Mouse (Mus musculus) ES-Bruce4 (cell line): ENCODE measurements around the gene Itga5. TPM values are rescaled to one million over a fixed set of nuclear protein-coding genes. Genes with fewer than 3 reads are reported as not detected.

Experiments used
- H3K27ac ChIP-seq: 2 replicates; pipeline ENCODE4 v1.5.1; 2012; ENCODE audit warnings: low read length, inconsistent platforms; ENCODE audit not compliant: insufficient read depth
- H3K27me3 ChIP-seq: 2 replicates; pipeline ENCODE4 v1.6.1; 2012; ENCODE audit warnings: mild to moderate bottlenecking, low read length, inconsistent platforms; ENCODE audit not compliant: control insufficient read depth, poor library complexity, insufficient read depth, severe bottlenecking
- H3K36me3 ChIP-seq: 2 replicates; pipeline ENCODE4 v1.6.1; 2012; ENCODE audit warnings: inconsistent platforms, mild to moderate bottlenecking, low read length, moderate library complexity; ENCODE audit not compliant: control insufficient read depth, poor library complexity, insufficient read depth, severe bottlenecking
- H3K4me1 ChIP-seq: one replicate; pipeline ENCODE4 v1.8.1; 2011; ENCODE audit warnings: low read length; ENCODE audit not compliant: control insufficient read depth, insufficient read depth
- H3K4me3 ChIP-seq: 2 replicates; pipeline ENCODE4 v1.5.1; 2011; ENCODE audit warnings: low read depth, mild to moderate bottlenecking, low read length
- H3K9ac ChIP-seq: 2 replicates; pipeline ENCODE4 v1.6.1; 2012; ENCODE audit warnings: low read depth, mild to moderate bottlenecking, inconsistent platforms; ENCODE audit not compliant: poor library complexity, severe bottlenecking
- H3K9me3 ChIP-seq: replicated peaks from 2 replicates; pipeline ENCODE4 v1.6.1; 2012; ENCODE audit warnings: mild to moderate bottlenecking, low read length, inconsistent platforms; ENCODE audit not compliant: control insufficient read depth, poor library complexity, insufficient read depth, severe bottlenecking
- CTCF ChIP-seq: IDR thresholded peaks from one replicate; pipeline ENCODE4 v1.8.1; 2011; ENCODE audit warnings: low read depth, low read length
- EP300 ChIP-seq: IDR thresholded peaks from 2 replicates; pipeline ENCODE4 v1.6.1; 2011; ENCODE audit warnings: low read depth, low read length; ENCODE audit not compliant: insufficient read depth
- POLR2A ChIP-seq: IDR thresholded peaks from one replicate; pipeline ENCODE4 v1.8.1; 2011; ENCODE audit warnings: low read length; ENCODE audit not compliant: insufficient read depth
- polyA plus RNA-seq: library from polyadenylated mRNA; stranded (reverse); fragments of >200 nt; gene quantifications from 2 replicates; pipeline ENCODE4 v1.2.4, GENCODE M21; 2011; ENCODE audit warnings: low read depth; ENCODE audit not compliant: missing spikeins, insufficient read depth, insufficient read length

The Itga5 gene
- polyA plus RNA-seq, 1 experiment = 35.6 TPM

DNA sequence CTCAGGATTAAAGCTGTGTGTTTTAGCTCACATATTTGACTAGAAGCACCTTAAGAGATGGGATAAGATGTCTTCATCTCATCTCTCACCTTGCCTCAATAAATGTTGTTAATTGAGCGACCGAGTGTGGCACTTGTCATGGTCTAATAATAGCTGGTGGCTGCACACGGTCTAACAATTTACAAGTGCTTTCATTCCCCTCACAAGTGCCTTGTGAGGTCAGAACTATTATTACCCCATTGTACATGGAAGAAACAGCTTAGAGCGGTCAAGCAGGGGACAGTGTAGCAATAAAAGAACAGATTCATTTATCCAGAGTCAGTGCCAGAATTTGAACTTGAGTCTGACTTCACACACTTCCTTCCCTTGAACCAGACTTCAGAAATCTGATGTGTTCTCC lies 11.1 kb downstream of the Itga5 start:
- no peak overlapping the region for H3K27ac ChIP-seq
- peaks cover 32% of the 10 kb centered on the region for H3K36me3 ChIP-seq
- H3K4me3 ChIP-seq = no peak overlapping the region
- no peaks in the 10 kb centered on the region for H3K27me3 ChIP-seq
- TF ChIP-seq EP300 (no peak), POLR2A (no peak), CTCF (no peak)
- H3K9ac ChIP-seq = no peak overlapping the region
- no peaks in the 10 kb centered on the region for H3K9me3 ChIP-seq
- H3K4me1 ChIP-seq = peaks cover 2% of the 10 kb centered on the region

DNA sequence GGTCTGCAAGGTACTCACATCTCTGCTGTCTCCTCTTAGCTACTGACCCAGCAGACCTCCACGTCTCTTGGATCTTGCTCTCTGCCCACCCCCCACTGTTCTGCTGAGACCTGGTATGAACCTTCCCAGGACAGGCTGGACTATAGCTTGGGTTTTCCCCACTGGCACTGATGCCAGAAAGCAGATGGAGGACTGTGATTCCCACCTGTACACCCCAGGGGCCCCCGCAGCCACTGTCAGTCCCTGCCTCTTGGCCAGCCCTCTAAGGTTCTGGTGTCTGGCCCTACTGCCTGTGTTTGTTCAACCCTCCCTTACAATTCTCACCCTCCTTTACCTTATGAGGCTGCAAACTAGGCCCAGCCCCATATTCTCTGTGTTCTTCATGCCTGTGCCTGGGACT lies 11.9 kb downstream of the Itga5 start:
- no peak overlapping the region for H3K9ac ChIP-seq
- no peak overlapping the region for H3K27ac ChIP-seq
- H3K27me3 ChIP-seq = no peaks in the 10 kb centered on the region
- TF ChIP-seq CTCF = no peak
- TF ChIP-seq POLR2A = no peak
- no peak for TF ChIP-seq EP300
- H3K4me1 ChIP-seq = peaks cover 2% of the 10 kb centered on the region
- no peaks in the 10 kb centered on the region for H3K9me3 ChIP-seq
- H3K4me3 ChIP-seq = no peak overlapping the region
- peaks cover 38% of the 10 kb centered on the region for H3K36me3 ChIP-seq

DNA sequence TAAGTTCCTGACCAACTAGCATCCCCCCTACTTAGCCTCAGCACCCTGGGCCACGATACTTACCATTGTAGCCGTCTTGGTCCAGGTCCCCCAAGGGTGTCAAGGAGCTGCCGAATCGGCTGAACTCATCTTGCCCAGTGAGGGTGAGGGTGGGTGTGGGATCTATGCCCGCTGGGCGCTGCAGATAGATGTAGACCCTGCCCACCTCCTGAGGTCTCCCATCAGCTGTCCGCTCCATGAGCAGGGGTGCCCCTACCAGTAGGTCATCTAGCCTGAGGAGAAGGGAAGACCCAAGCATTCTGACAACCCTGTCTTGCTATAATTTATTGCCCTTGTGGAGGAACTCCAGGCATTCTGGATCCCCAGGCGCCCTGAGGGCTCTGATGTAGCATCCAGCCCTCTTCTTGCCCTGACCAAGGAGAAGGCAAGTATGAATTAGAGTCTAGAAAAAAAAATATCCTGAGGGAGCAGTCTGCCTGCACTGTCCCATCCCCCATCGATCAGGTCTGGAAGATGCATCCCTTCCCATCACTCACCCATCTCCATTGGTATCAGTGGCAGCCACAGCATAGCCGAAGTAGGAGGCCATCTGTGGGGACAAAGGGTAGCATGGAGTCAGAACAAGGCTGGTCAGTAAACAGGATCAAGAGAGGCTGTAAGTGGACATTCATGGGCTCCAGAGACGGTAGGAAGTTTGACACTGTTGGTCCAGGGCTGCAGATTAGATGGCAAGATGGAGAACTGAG lies 12.9 kb downstream of the Itga5 start:
- Histone ChIP-seq H3K4me1 (no peaks in the 10 kb centered on the region), H3K9ac (no peak overlapping the region), H3K27me3 (no peaks in the 10 kb centered on the region), H3K9me3 (no peaks in the 10 kb centered on the region), H3K27ac (no peak overlapping the region), H3K36me3 (peaks cover 46% of the 10 kb centered on the region), H3K4me3 (no peak overlapping the region)
- TF ChIP-seq CTCF = no peak
- TF ChIP-seq EP300 = no peak
- no peak for TF ChIP-seq POLR2A

DNA sequence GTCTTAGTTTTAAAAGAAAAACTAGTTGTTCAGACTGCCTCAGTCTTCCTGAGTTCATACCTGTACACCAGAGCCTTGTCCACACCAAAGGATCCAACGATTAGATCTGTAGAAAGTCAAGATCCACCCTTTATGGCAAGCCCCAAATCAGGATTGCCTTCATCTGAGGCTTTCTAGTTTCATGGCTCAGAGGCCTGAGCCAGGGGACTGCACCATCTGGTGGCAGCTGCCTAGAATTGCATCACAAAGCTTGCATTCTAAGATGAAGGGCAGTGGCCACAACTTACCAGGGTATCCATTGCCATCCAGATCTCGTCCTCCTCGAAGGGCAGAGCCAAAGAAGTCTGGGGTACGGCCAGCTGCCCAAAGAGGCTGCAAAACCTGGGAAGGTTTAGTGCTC lies 13.7 kb downstream of the Itga5 start:
- H3K9ac ChIP-seq = no peak overlapping the region
- H3K27me3 ChIP-seq = no peaks in the 10 kb centered on the region
- no peak overlapping the region for H3K27ac ChIP-seq
- peaks cover 47% of the 10 kb centered on the region for H3K36me3 ChIP-seq
- H3K9me3 ChIP-seq = no peaks in the 10 kb centered on the region
- no peak overlapping the region for H3K4me3 ChIP-seq
- peak; percentile 88 for TF ChIP-seq CTCF
- no peak for TF ChIP-seq EP300
- no peak for TF ChIP-seq POLR2A
- no peaks in the 10 kb centered on the region for H3K4me1 ChIP-seq

DNA sequence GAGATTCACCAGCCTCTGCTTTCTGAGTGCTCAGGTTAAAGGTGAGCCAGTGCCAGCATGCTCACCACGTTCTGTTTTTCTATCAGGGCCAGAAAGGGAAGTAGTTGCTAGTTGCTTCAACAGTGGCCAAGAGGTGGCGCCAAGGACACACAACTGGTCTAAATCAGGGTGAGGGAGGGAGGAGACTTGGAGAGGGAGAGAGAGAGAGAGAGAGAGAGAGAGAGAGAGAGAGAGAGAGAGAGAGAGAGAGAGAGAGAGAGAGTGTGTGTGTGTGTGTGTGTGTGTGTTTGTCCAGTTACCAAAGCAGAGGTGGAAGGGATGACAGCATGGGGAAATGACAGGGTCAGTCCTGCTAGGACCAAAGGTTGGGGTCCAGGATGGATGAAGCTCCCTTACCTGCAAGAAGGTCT lies 19.3 kb downstream of the Itga5 start:
- H3K9ac ChIP-seq = no peak overlapping the region
- no peaks in the 10 kb centered on the region for H3K27me3 ChIP-seq
- no peak overlapping the region for H3K27ac ChIP-seq
- H3K36me3 ChIP-seq = peaks cover 48% of the 10 kb centered on the region
- TF ChIP-seq CTCF (peak; percentile 68), EP300 (no peak)
- no peaks in the 10 kb centered on the region for H3K4me1 ChIP-seq
- H3K4me3 ChIP-seq = no peak overlapping the region
- H3K9me3 ChIP-seq = no peaks in the 10 kb centered on the region

DNA sequence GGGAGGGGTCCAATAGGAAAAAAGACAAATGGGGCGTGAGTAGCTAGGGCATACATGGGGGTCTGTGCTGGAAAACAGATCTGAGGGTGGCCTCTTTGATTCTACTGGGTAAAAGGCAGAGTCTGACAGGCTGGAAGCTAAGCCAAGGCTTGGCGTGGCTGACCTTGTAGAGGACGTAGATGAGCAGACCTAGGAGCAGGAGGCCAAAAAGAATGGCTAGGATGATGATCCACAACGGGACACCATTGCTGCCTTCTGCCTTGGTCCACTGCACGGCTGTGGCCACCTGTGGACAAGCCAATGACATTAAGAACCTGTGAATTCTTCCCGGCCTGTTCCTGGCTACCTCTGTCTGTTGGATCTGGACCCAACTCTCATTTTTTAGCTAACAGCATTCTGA lies 20.8 kb downstream of the Itga5 start:
- peaks cover 37% of the 10 kb centered on the region for H3K36me3 ChIP-seq
- H3K4me1 ChIP-seq = peaks cover 2% of the 10 kb centered on the region
- no peaks in the 10 kb centered on the region for H3K27me3 ChIP-seq
- no peak overlapping the region for H3K9ac ChIP-seq
- no peak overlapping the region for H3K4me3 ChIP-seq
- H3K27ac ChIP-seq = no peak overlapping the region
- no peak for TF ChIP-seq CTCF
- no peak for TF ChIP-seq EP300
- no peak for TF ChIP-seq POLR2A
- H3K9me3 ChIP-seq = no peaks in the 10 kb centered on the region
